Mouse (Mus musculus): ENCODE measurements at regions not wholly inside any gene's neighbourhood (a gene's known extent, or its start where the extent isn't known, plus 50 kb on each side); places are given as distances from the start of the nearest gene placed in this dataset.

- TF ChIP-seq CTCF (conservative IDR thresholded peaks at IDR 0.05; ENCODE audit: low read length) (no peak), NANOG (IDR thresholded peaks at IDR 0.05; ENCODE audit: borderline replicate concordance, low read length) (no peak), POU5F1 (IDR thresholded peaks at IDR 0.05; ENCODE audit: borderline replicate concordance, low read length) (no peak)
Observed at GRCm38 (mm10) chr12:77991627-77992026, 202.4 kb upstream of the Gm6657 start.

Measured in E14TG2a.4 (cell line).